Mouse (Mus musculus): ENCODE results near the gene Acr. TPM values are rescaled to one million over a fixed set of nuclear protein-coding genes. Genes with fewer than 3 reads are reported as not detected.

The Acr gene
- polyA plus RNA-seq, 1 experiment from 2014 or later = 0.14 TPM

DNA sequence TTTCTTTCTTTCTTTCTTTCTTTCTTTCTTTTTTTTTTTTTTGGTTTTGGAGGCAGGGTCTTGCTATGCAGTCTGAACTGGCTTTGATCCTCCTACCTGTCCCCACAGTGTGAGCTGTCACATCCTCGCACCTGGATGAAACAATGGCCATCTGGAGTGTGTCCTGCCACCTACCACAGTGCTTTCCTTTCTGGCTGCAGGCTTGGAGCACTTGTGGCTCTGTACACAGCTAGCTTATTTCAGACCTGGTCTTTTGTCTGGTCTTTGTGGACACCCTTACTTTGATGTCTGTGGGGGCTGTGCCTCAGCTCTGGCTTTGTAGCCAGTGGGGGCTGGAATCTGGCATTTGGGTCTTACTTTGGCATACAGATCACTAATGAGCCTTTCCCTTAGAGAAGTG lies 16.4 kb upstream of the Acr start:
- WGBS = 74% methylated on average over 1 of the region's 1 CpGs
- H3K4me2 ChIP-seq = no peak overlapping the region

DNA sequence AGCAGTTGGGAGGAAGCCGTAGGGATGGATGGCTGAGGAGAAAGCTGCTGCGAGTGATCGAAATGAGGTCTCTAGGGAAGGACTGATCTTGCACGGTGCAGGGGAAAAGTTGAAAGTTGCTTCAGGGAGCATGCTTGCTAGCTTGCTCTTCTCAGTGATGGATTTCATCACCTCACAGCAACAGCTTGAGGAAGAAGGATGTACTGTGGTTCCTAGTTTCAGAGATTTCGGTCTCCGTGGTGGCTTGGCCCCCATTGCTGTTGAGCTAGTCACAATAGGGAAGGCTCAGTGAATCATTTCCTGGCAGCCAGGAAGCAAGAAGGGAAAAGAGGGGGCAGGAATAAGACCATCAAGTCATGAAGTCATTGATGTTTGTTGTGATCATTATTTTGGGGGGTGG lies 12.5 kb upstream of the Acr start:
- H3K4me1 ChIP-seq = peaks cover 14% of the 10 kb centered on the region; the same call in 1 of the 2 replicates
- no peak overlapping the region for H3K4me3 ChIP-seq (replicated peaks)
- H3K27ac ChIP-seq = no peak overlapping the region
- no peak overlapping the region for H3K9ac ChIP-seq
- no peaks in the 10 kb centered on the region for H3K36me3 ChIP-seq
- no peak for ATAC-seq (ENCODE audit: insufficient read depth, low FRiP score, low read depth)
- H3K4me2 ChIP-seq = no peak overlapping the region
- peaks cover 29% of the 10 kb centered on the region for H3K27me3 ChIP-seq (replicated peaks)
- no peaks in the 10 kb centered on the region for H3K9me3 ChIP-seq
- WGBS = 87% methylated on average over 6 of the region's 6 CpGs

More for the DNA sequence above, 16.4 kb upstream of the Acr start:
- Histone ChIP-seq H3K4me1 (0 out of 2 replicates have a peak, but pooled peaks cover 7% of the 10 kb centered on the region), H3K27me3 (replicated peaks) (peaks cover 21% of the 10 kb centered on the region), H3K9ac (no peak overlapping the region), H3K27ac (no peak overlapping the region), H3K36me3 (0 out of 2 replicates have a peak, but pooled peaks cover 9% of the 10 kb centered on the region), H3K9me3 (no peaks in the 10 kb centered on the region), H3K4me3 (replicated peaks) (no peak overlapping the region)
- no peak for ATAC-seq (ENCODE audit: insufficient read depth, low FRiP score, low read depth)

DNA sequence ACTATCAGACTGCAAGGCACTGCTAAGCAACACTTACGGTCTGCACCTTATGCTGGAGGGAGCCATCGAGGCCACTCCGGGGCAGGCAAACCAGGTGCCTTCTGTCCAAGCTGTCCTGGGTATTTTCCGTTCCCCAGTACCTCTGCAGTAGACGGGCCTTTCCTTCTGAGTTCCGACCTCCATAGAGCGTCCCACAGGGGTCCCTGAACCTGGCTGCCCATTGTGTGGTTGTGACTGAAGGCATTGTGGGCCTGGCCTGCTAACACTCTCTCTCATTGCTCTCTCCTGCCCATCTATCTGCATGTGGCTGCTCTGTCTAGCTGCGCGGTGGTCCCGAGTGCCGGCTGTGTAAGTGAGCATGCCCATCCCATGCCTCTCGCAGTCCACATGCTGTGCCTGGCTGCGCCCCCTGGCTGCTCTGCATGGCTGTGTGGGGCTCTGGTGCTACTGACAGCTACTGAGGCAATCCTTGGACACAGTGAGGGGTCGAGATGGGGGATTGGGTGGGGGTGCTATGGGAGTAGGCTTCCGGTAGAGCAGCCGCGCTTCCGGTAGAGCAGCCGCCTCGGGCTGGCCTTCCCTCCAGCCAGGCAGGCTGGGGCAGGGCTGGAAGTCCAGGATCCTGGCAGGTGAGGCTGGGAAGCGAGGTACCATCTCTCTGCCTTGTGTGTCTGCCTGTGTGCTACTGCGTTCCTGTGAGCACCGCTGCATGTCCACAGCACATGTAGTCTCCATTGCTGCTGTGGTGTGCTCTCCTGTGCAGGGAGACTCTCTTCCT lies 11.5 kb upstream of the Acr start:
- Histone ChIP-seq H3K27ac (0 out of 2 replicates have a peak overlapping the region, but pooled peaks have one; percentile 54), H3K4me1 (peaks cover 14% of the 10 kb centered on the region; the same call in 1 of the 2 replicates), H3K27me3 (replicated peaks) (peaks cover 29% of the 10 kb centered on the region), H3K4me3 (replicated peaks) (0 out of 2 replicates have a peak overlapping the region, but pooled peaks have one; percentile 6), H3K4me2 (peak overlapping the region; percentile 58), H3K9ac (no peak overlapping the region), H3K36me3 (no peaks in the 10 kb centered on the region), H3K9me3 (no peaks in the 10 kb centered on the region)
- ATAC-seq (ENCODE audit: insufficient read depth, low FRiP score, low read depth) = no peak
- WGBS = 42% methylated on average over 23 of the region's 23 CpGs

DNA sequence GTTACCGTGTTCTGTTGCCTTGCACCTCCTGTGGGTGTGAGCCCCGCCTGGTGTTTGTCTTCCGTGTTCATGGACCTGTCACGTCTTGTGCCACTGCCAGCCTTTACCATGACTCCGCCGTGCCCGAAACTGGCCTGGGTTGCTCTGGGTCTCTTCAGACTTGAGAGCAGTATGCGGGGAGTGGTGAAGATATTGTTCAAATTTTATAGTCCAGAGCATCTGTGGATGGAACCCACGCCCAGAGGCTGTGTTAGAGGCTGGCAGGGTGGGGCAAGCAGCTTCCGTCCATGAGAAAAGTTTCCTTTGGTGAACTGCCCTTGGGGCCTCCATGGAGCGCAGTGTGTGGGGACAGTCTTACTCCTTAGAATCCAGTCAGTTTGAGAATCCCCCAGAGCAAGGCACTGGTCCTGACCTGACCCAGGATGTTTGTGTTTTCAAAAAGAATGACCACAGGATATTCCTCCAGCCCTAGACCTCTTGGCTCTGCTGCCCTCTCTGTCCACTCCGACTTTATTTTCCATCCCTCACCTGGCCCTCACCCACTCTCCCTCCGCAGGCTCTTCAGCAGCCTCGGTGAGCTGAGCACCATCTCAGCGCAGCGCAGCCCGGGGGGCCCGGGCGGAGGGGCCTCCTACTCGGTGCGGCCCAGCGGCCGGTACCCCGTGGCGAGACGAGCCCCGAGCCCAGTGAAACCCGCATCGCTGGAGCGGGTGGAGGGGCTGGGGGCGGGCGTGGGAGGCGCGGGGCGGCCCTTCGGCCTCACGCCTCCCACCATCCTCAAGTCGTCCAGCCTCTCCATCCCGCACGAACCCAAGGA lies 10.7 kb upstream of the Acr start:
- 24% methylated on average over 40 of the region's 40 CpGs for WGBS
- Histone ChIP-seq H3K4me1 (peaks cover 14% of the 10 kb centered on the region; the same call in 1 of the 2 replicates), H3K4me2 (peak overlapping the region; percentile 58), H3K36me3 (no peaks in the 10 kb centered on the region), H3K9ac (no peak overlapping the region), H3K27ac (peak overlapping the region; percentile 54; the same call in 1 of the 2 replicates), H3K9me3 (no peaks in the 10 kb centered on the region), H3K4me3 (replicated peaks) (peak overlapping the region; percentile 28), H3K27me3 (replicated peaks) (peaks cover 29% of the 10 kb centered on the region)
- no peak for ATAC-seq (ENCODE audit: insufficient read depth, low FRiP score, low read depth)

GRCm38 (mm10) chr15:89557996-89558390 lies 10.1 kb upstream of the Acr start:
- Histone ChIP-seq H3K4me1 (peaks cover 14% of the 10 kb centered on the region; the same call in 1 of the 2 replicates), H3K27me3 (replicated peaks) (peaks cover 29% of the 10 kb centered on the region), H3K4me3 (replicated peaks) (peak overlapping the region; percentile 28), H3K27ac (no peak overlapping the region), H3K4me2 (peak overlapping the region; percentile 58), H3K36me3 (no peaks in the 10 kb centered on the region), H3K9ac (no peak overlapping the region), H3K9me3 (no peaks in the 10 kb centered on the region)
- ATAC-seq (ENCODE audit: insufficient read depth, low FRiP score, low read depth) = no peak
- WGBS = 21% methylated on average over 33 of the region's 34 CpGs

- ATAC-seq (ENCODE audit: insufficient read depth, low FRiP score, low read depth) = no peak
- Histone ChIP-seq H3K9ac (no peak overlapping the region), H3K36me3 (no peaks in the 10 kb centered on the region), H3K27ac (no peak overlapping the region), H3K9me3 (no peaks in the 10 kb centered on the region), H3K4me2 (no peak overlapping the region), H3K4me3 (replicated peaks) (no peak overlapping the region), H3K27me3 (replicated peaks) (peaks cover 29% of the 10 kb centered on the region), H3K4me1 (peaks cover 14% of the 10 kb centered on the region; the same call in 1 of the 2 replicates)
- WGBS = 53% methylated on average over 10 of the region's 10 CpGs
Observed at GRCm38 (mm10) chr15:89559202-89559731, 8.9 kb upstream of the Acr start.

DNA sequence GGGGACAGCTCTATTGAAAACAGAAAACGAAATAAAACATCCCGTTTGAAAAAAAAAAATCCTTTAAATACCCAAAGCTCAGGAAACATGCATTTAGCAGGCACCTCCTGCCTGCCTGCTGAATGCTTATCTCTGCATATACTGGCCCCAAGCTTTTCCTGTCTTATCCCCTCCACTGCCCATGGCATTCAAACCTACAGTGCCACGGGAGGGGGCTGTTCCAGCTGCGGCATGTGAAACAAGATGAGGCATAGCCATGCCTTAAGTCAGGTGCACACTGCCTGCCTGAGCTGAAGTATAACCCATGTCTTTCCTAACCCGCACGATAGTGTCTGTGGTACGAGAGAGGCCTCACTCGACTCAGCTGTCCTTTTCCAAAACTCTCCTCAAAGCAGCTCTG lies 4.0 kb downstream of the Acr start:
- Histone ChIP-seq H3K4me1 (no peaks in the 10 kb centered on the region), H3K27me3 (replicated peaks) (no peaks in the 10 kb centered on the region), H3K36me3 (no peaks in the 10 kb centered on the region), H3K9ac (no peak overlapping the region), H3K27ac (no peak overlapping the region), H3K9me3 (no peaks in the 10 kb centered on the region), H3K4me2 (no peak overlapping the region), H3K4me3 (replicated peaks) (no peak overlapping the region)
- ATAC-seq (ENCODE audit: insufficient read depth, low FRiP score, low read depth) = no peak
- WGBS = 68% methylated on average over 8 of the region's 8 CpGs

DNA sequence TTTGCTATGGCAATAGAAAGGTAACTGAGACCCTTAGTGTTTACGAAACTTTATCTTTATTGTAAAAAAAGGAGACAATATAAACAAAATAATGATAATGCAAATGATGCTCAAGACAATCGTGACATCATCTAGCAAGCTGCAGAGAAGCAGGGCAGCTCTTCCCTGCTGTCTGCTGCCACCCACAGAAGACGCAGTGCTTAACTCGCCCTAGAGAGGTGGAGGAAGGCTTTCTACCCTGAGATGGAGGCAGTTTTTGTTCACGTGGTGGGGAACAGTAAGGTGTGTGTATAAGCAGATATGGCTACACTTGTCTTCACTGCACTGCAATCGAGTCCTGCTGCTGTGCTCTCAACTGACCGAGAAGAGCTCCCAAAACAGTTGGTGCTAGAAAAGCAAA lies 14.4 kb downstream of the Acr start:
- Histone ChIP-seq H3K4me3 (replicated peaks) (no peak overlapping the region), H3K27ac (no peak overlapping the region), H3K9me3 (no peaks in the 10 kb centered on the region), H3K4me1 (no peaks in the 10 kb centered on the region), H3K9ac (no peak overlapping the region), H3K4me2 (no peak overlapping the region), H3K36me3 (0 out of 2 replicates have a peak, but pooled peaks cover 3% of the 10 kb centered on the region), H3K27me3 (replicated peaks) (no peaks in the 10 kb centered on the region)
- ATAC-seq (ENCODE audit: insufficient read depth, low FRiP score, low read depth) = no peak
- WGBS = 84% methylated on average over 7 of the region's 7 CpGs

DNA sequence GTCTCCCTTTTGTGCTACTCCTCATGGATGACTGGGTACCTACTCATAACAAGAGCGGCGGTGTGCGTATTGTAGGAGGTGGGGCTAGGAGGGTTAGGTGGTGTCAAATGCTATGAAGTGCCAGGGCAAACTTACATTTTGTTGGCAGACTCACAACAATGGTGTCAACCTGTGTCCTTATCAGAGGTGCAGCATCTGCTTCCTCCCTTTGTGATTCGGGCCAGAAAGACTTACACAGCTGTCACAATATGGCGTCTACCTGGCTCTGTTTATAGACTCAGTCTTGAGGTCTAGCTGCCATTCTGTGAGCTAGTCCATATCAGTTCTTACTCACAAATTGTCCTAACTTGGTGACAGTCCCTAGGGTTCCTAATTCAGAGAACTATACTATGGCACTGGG lies 17.0 kb downstream of the Acr start:
- H3K27ac ChIP-seq = no peak overlapping the region

DNA sequence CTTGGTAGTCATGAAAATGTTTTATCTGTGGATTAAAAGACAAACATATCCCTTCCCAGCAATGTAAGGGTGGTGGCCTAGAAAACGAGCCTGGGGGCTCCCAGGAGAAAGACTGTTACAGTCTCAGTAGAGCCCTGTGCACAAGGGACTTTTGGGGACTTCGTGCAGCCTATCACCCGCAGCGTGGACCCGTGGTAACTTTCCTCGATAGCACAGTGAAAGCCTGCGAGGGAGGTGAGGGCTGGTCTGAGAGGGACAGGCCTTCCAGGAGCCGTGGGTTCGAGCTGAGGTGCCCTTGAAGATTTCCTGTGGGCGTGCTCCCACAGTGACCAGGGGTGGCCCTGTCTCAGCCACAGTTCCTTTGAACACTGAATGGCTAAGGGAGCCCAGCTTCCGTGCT lies 17.5 kb downstream of the Acr start:
- no peak overlapping the region for H3K27ac ChIP-seq
- no peak for ATAC-seq (ENCODE audit: insufficient read depth, low FRiP score, low read depth)
- H3K4me2 ChIP-seq = no peak overlapping the region
- no peak overlapping the region for H3K9ac ChIP-seq
- H3K27me3 ChIP-seq (replicated peaks) = no peaks in the 10 kb centered on the region
- 0 out of 2 replicates have a peak, but pooled peaks cover 3% of the 10 kb centered on the region for H3K36me3 ChIP-seq
- no peak overlapping the region for H3K4me3 ChIP-seq (replicated peaks)
- 90% methylated on average over 11 of the region's 11 CpGs for WGBS
- no peaks in the 10 kb centered on the region for H3K9me3 ChIP-seq
- no peaks in the 10 kb centered on the region for H3K4me1 ChIP-seq

More for the DNA sequence above, 17.0 kb downstream of the Acr start:
- no peaks in the 10 kb centered on the region for H3K27me3 ChIP-seq (replicated peaks)
- 0 out of 2 replicates have a peak, but pooled peaks cover 3% of the 10 kb centered on the region for H3K36me3 ChIP-seq
- no peaks in the 10 kb centered on the region for H3K4me1 ChIP-seq
- no peak overlapping the region for H3K4me3 ChIP-seq (replicated peaks)
- ATAC-seq (ENCODE audit: insufficient read depth, low FRiP score, low read depth) = no peak
- WGBS = 88% methylated on average over 5 of the region's 5 CpGs
- H3K9me3 ChIP-seq = no peaks in the 10 kb centered on the region
- H3K9ac ChIP-seq = no peak overlapping the region
- H3K4me2 ChIP-seq = no peak overlapping the region

DNA sequence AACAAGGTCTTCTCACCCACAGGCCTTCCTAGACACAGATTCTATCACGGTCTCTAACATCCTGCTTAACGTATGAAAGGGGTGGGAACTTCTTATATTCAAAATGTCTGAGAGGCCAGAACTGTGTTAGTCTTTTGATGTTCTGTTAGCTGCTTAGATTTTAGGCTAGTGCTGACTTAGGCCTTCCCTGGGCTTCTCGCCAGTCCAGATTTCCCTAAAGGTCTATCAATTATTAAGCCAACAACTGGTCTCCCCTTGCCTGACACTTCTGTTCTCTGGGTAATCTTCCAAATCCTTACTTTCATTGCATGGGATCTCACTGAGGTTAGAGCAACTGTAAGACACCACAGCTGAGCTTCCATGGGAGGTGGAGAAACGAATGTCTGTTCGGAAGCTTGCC lies 21.0 kb downstream of the Acr start:
- no peak for ATAC-seq (ENCODE audit: insufficient read depth, low FRiP score, low read depth)
- 76% methylated on average over 5 of the region's 5 CpGs for WGBS

More for the DNA sequence above, 21.0 kb downstream of the Acr start:
- H3K36me3 ChIP-seq = 0 out of 2 replicates have a peak, but pooled peaks cover 3% of the 10 kb centered on the region
- H3K4me2 ChIP-seq = no peak overlapping the region
- no peak overlapping the region for H3K4me3 ChIP-seq (replicated peaks)
- no peaks in the 10 kb centered on the region for H3K4me1 ChIP-seq
- no peaks in the 10 kb centered on the region for H3K9me3 ChIP-seq
- H3K9ac ChIP-seq = no peak overlapping the region
- no peak overlapping the region for H3K27ac ChIP-seq
- no peaks in the 10 kb centered on the region for H3K27me3 ChIP-seq (replicated peaks)
